Mouse (Mus musculus): ENCODE measurements around the gene Gm43064. TPM values are rescaled to one million over a fixed set of nuclear protein-coding genes. Genes with fewer than 3 reads are reported as not detected.
A peak's percentile ranks its signal among the peaks of the same experiment; 100 is the strongest.

Gm43064 gene
- polyA plus RNA-seq, 1 experiment from 2014 or later, result 0.08 TPM

- DNase-seq (ENCODE audit: low spot score) (no peak), ATAC-seq (ENCODE audit: insufficient number of reproducible peaks, low FRiP score, low TSS enrichment, low read depth) (no peak)
- Histone ChIP-seq H3K9ac (ENCODE audit: low read length) (no peak overlapping the region), H3K36me3 (ENCODE audit: control insufficient read depth, insufficient read depth, low read length) (peaks cover 8% of the 10 kb centered on the region; the same call in 1 of the 2 replicates), H3K27ac (replicated peaks; ENCODE audit: low read depth, low read length) (no peak overlapping the region), H3K4me3 (ENCODE audit: low read depth, low read length) (no peak overlapping the region), H3K9me3 (ENCODE audit: control insufficient read depth, low read length) (no peaks in the 10 kb centered on the region), H3K27me3 (ENCODE audit: control insufficient read depth, insufficient read depth, low read length) (no peaks in the 10 kb centered on the region), H3K4me2 (ENCODE audit: low read depth, severe bottlenecking) (no peak overlapping the region), H3K4me1 (ENCODE audit: control insufficient read depth, insufficient read depth, low read length) (no peaks in the 10 kb centered on the region)
- 93% methylated on average over 7 of the region's 7 CpGs for WGBS
These were observed 30.2 kb upstream of the Gm43064 start for GRCm38 (mm10) chr3:103779183-103779582.

- Histone ChIP-seq H3K9me3 (ENCODE audit: control insufficient read depth, low read length) (no peaks in the 10 kb centered on the region), H3K4me1 (ENCODE audit: control insufficient read depth, insufficient read depth, low read length) (no peaks in the 10 kb centered on the region), H3K27ac (replicated peaks; ENCODE audit: low read depth, low read length) (no peak overlapping the region), H3K4me3 (ENCODE audit: low read depth, low read length) (no peak overlapping the region), H3K36me3 (ENCODE audit: control insufficient read depth, insufficient read depth, low read length) (peaks cover 8% of the 10 kb centered on the region; the same call in 1 of the 2 replicates), H3K9ac (ENCODE audit: low read length) (no peak overlapping the region), H3K27me3 (ENCODE audit: control insufficient read depth, insufficient read depth, low read length) (no peaks in the 10 kb centered on the region), H3K4me2 (ENCODE audit: low read depth, severe bottlenecking) (no peak overlapping the region)
- 90% methylated on average over 3 of the region's 3 CpGs for WGBS
- ATAC-seq (ENCODE audit: insufficient number of reproducible peaks, low FRiP score, low TSS enrichment, low read depth) (no peak), DNase-seq (ENCODE audit: low spot score) (no peak)
These were observed 29.1 kb upstream of the Gm43064 start for GRCm38 (mm10) chr3:103780271-103780670.

- ATAC-seq (ENCODE audit: insufficient number of reproducible peaks, low FRiP score, low TSS enrichment, low read depth) (no peak), DNase-seq (ENCODE audit: low spot score) (no peak)
- no peaks in the 10 kb centered on the region for H3K4me1 ChIP-seq (ENCODE audit: control insufficient read depth, insufficient read depth, low read length)
- 89% methylated on average over 5 of the region's 5 CpGs for WGBS
- H3K27ac ChIP-seq (replicated peaks; ENCODE audit: low read depth, low read length), result no peak overlapping the region
- H3K4me3 ChIP-seq (ENCODE audit: low read depth, low read length), result no peak overlapping the region
- H3K27me3 ChIP-seq (ENCODE audit: control insufficient read depth, insufficient read depth, low read length), result no peaks in the 10 kb centered on the region
- H3K36me3 ChIP-seq (ENCODE audit: control insufficient read depth, insufficient read depth, low read length), result peaks cover 8% of the 10 kb centered on the region; the same call in 1 of the 2 replicates
- H3K9me3 ChIP-seq (ENCODE audit: control insufficient read depth, low read length), result no peaks in the 10 kb centered on the region
- no peak overlapping the region for H3K4me2 ChIP-seq (ENCODE audit: low read depth, severe bottlenecking)
- H3K9ac ChIP-seq (ENCODE audit: low read length), result no peak overlapping the region
These were observed 28.6 kb upstream of the Gm43064 start for GRCm38 (mm10) chr3:103780777-103781176.

GRCm38 (mm10) chr3:103782844-103783609 is 26.3 kb upstream of the Gm43064 start:
- no peaks in the 10 kb centered on the region for H3K27me3 ChIP-seq (ENCODE audit: control insufficient read depth, insufficient read depth, low read length)
- ATAC-seq (ENCODE audit: insufficient number of reproducible peaks, low FRiP score, low TSS enrichment, low read depth), result no peak
- no peaks in the 10 kb centered on the region; the same call in 1 of the 2 replicates for H3K36me3 ChIP-seq (ENCODE audit: control insufficient read depth, insufficient read depth, low read length)
- no peak for DNase-seq (ENCODE audit: low spot score)
- no peak overlapping the region for H3K4me3 ChIP-seq (ENCODE audit: low read depth, low read length)
- H3K4me2 ChIP-seq (ENCODE audit: low read depth, severe bottlenecking), result no peak overlapping the region
- H3K9ac ChIP-seq (ENCODE audit: low read length), result no peak overlapping the region
- no peak overlapping the region for H3K27ac ChIP-seq (replicated peaks; ENCODE audit: low read depth, low read length)
- H3K4me1 ChIP-seq (ENCODE audit: control insufficient read depth, insufficient read depth, low read length), result no peaks in the 10 kb centered on the region
- WGBS, result 89% methylated on average over 4 of the region's 4 CpGs
- H3K9me3 ChIP-seq (ENCODE audit: control insufficient read depth, low read length), result no peaks in the 10 kb centered on the region

- Histone ChIP-seq H3K4me1 (ENCODE audit: control insufficient read depth, insufficient read depth, low read length) (0 out of 2 replicates have a peak, but pooled peaks cover 2% of the 10 kb centered on the region), H3K9me3 (ENCODE audit: control insufficient read depth, low read length) (no peaks in the 10 kb centered on the region), H3K36me3 (ENCODE audit: control insufficient read depth, insufficient read depth, low read length) (no peaks in the 10 kb centered on the region), H3K27me3 (ENCODE audit: control insufficient read depth, insufficient read depth, low read length) (no peaks in the 10 kb centered on the region), H3K27ac (replicated peaks; ENCODE audit: low read depth, low read length) (no peak overlapping the region), H3K4me2 (ENCODE audit: low read depth, severe bottlenecking) (no peak overlapping the region), H3K9ac (ENCODE audit: low read length) (no peak overlapping the region), H3K4me3 (ENCODE audit: low read depth, low read length) (no peak overlapping the region)
- 73% methylated on average over 7 of the region's 7 CpGs for WGBS
- ATAC-seq (ENCODE audit: insufficient number of reproducible peaks, low FRiP score, low TSS enrichment, low read depth), result no peak
- no peak for DNase-seq (ENCODE audit: low spot score)
These were observed 22.1 kb upstream of the Gm43064 start for GRCm38 (mm10) chr3:103787225-103787624.

GRCm38 (mm10) chr3:103789096-103789495 is 20.3 kb upstream of the Gm43064 start:
- no peak overlapping the region for H3K4me3 ChIP-seq (ENCODE audit: low read depth, low read length)
- no peak overlapping the region for H3K27ac ChIP-seq (replicated peaks; ENCODE audit: low read depth, low read length)
- H3K36me3 ChIP-seq (ENCODE audit: control insufficient read depth, insufficient read depth, low read length), result no peaks in the 10 kb centered on the region
- 0 out of 2 replicates have a peak, but pooled peaks cover 2% of the 10 kb centered on the region for H3K4me1 ChIP-seq (ENCODE audit: control insufficient read depth, insufficient read depth, low read length)
- H3K9ac ChIP-seq (ENCODE audit: low read length), result no peak overlapping the region
- no peak for DNase-seq (ENCODE audit: low spot score)
- 84% methylated on average over 7 of the region's 7 CpGs for WGBS
- ATAC-seq (ENCODE audit: insufficient number of reproducible peaks, low FRiP score, low TSS enrichment, low read depth), result no peak
- no peaks in the 10 kb centered on the region for H3K9me3 ChIP-seq (ENCODE audit: control insufficient read depth, low read length)
- no peaks in the 10 kb centered on the region for H3K27me3 ChIP-seq (ENCODE audit: control insufficient read depth, insufficient read depth, low read length)
- H3K4me2 ChIP-seq (ENCODE audit: low read depth, severe bottlenecking), result no peak overlapping the region

GRCm38 (mm10) chr3:103789891-103790345 is 19.5 kb upstream of the Gm43064 start:
- 3% methylated on average over 14 of the region's 14 CpGs for WGBS
- Histone ChIP-seq H3K4me1 (ENCODE audit: control insufficient read depth, insufficient read depth, low read length) (0 out of 2 replicates have a peak, but pooled peaks cover 2% of the 10 kb centered on the region), H3K36me3 (ENCODE audit: control insufficient read depth, insufficient read depth, low read length) (no peaks in the 10 kb centered on the region), H3K4me2 (ENCODE audit: low read depth, severe bottlenecking) (peak overlapping the region; percentile 73), H3K4me3 (ENCODE audit: low read depth, low read length) (peak overlapping the region; percentile 74), H3K9ac (ENCODE audit: low read length) (peak overlapping the region; percentile 81), H3K27me3 (ENCODE audit: control insufficient read depth, insufficient read depth, low read length) (no peaks in the 10 kb centered on the region), H3K27ac (replicated peaks; ENCODE audit: low read depth, low read length) (0 out of 2 replicates have a peak overlapping the region, but pooled peaks have one; percentile 22), H3K9me3 (ENCODE audit: control insufficient read depth, low read length) (no peaks in the 10 kb centered on the region)
- DNase-seq (ENCODE audit: low spot score) (peak; percentile 36), ATAC-seq (ENCODE audit: insufficient number of reproducible peaks, low FRiP score, low TSS enrichment, low read depth) (no peak)

- ATAC-seq (ENCODE audit: insufficient number of reproducible peaks, low FRiP score, low TSS enrichment, low read depth) (peak; percentile 85), DNase-seq (ENCODE audit: low spot score) (peak; percentile 69)
These were observed 18.8 kb upstream of the Gm43064 start for GRCm38 (mm10) chr3:103790346-103791145.

More at GRCm38 (mm10) chr3:103790346-103791145, 18.8 kb upstream of the Gm43064 start:
- H3K4me1 ChIP-seq (ENCODE audit: control insufficient read depth, insufficient read depth, low read length), result 0 out of 2 replicates have a peak, but pooled peaks cover 2% of the 10 kb centered on the region
- H3K4me3 ChIP-seq (ENCODE audit: low read depth, low read length), result peak overlapping the region; percentile 74
- WGBS, result under 1% methylated on average over 53 of the region's 61 CpGs
- H3K9me3 ChIP-seq (ENCODE audit: control insufficient read depth, low read length), result no peaks in the 10 kb centered on the region
- 0 out of 2 replicates have a peak overlapping the region, but pooled peaks have one; percentile 22 for H3K27ac ChIP-seq (replicated peaks; ENCODE audit: low read depth, low read length)
- H3K27me3 ChIP-seq (ENCODE audit: control insufficient read depth, insufficient read depth, low read length), result no peaks in the 10 kb centered on the region
- H3K4me2 ChIP-seq (ENCODE audit: low read depth, severe bottlenecking), result peak overlapping the region; percentile 73
- H3K36me3 ChIP-seq (ENCODE audit: control insufficient read depth, insufficient read depth, low read length), result no peaks in the 10 kb centered on the region
- H3K9ac ChIP-seq (ENCODE audit: low read length), result peak overlapping the region; percentile 81

Measured in limb, embryonic 11.5 days (tissue).